Mouse (Mus musculus) erythroblast, adult 5-6 weeks (primary cell): Measurements from ENCODE around the gene Rara. TPM values are rescaled to one million over a fixed set of nuclear protein-coding genes. Genes with fewer than 3 reads are reported as not detected.
"Not testable (repeated sequence)": the region's sequence is repeated elsewhere in the genome, so short reads cannot be mapped to it uniquely, and the experiment has no call there.

Source experiments
- ATAC-seq: replicated peaks from 2 replicates; pipeline ENCODE4 v1.8.0; 2016; ENCODE audit warnings: moderate number of reproducible peaks, mild to moderate bottlenecking, moderate TSS enrichment, inconsistent platforms; ENCODE audit not compliant: poor library complexity, low FRiP score, severe bottlenecking
- total RNA-seq, 2 experiments: library from RNA; stranded (forward) in 1 of 2; stranded (reverse) in 1 of 2; fragments of 150-400 nt in 1 of 2; fragments of 200-764, 138-1000 nt in 1 of 2; gene quantifications; 2 replicates each; pipeline versions ENCODE4 v1.2.3 to v1.2.4; 2015 to 2017; ENCODE audit warnings: low replicate concordance in 2 of 2

Gene Rara
- total RNA-seq, 2 experiments from 2014 or later: 2.8 to 13.1 TPM

- not testable (repeated sequence) for ATAC-seq
Observed at GRCm38 (mm10) chr11:98921813-98922212, 5.8 kb upstream of the Rara start.

GRCm38 (mm10) chr11:98922307-98922706, 5.3 kb upstream of the Rara start:
- ATAC-seq: not testable (repeated sequence)

- ATAC-seq: not testable (repeated sequence)
Observed at GRCm38 (mm10) chr11:98922851-98923711, 4.5 kb upstream of the Rara start.

GRCm38 (mm10) chr11:98924633-98925175, 2.9 kb upstream of the Rara start:
- no peak for ATAC-seq

GRCm38 (mm10) chr11:98925265-98925721, 2.3 kb upstream of the Rara start:
- no peak for ATAC-seq

GRCm38 (mm10) chr11:98925868-98926311, 1.7 kb upstream of the Rara start:
- ATAC-seq: no peak

GRCm38 (mm10) chr11:98926553-98926952, 1.1 kb upstream of the Rara start:
- ATAC-seq: no peak

GRCm38 (mm10) chr11:98928186-98928893, 722 bp downstream of the Rara start:
- ATAC-seq: no peak

GRCm38 (mm10) chr11:98929503-98929902, 1.9 kb downstream of the Rara start:
- no peak for ATAC-seq

- ATAC-seq: no peak
Observed at GRCm38 (mm10) chr11:98930127-98930601, 2.5 kb downstream of the Rara start.

GRCm38 (mm10) chr11:98930773-98931512, 3.3 kb downstream of the Rara start:
- no peak for ATAC-seq

GRCm38 (mm10) chr11:98931513-98932292, 4.1 kb downstream of the Rara start:
- ATAC-seq: no peak

- no peak for ATAC-seq
Observed at GRCm38 (mm10) chr11:98932293-98933091, 4.9 kb downstream of the Rara start.

- ATAC-seq: no peak
Observed at GRCm38 (mm10) chr11:98933151-98933550, 5.5 kb downstream of the Rara start.

- ATAC-seq: not testable (repeated sequence)
Observed at GRCm38 (mm10) chr11:98933847-98934246, 6.2 kb downstream of the Rara start.

- no peak for ATAC-seq
Observed at GRCm38 (mm10) chr11:98934367-98934766, 6.7 kb downstream of the Rara start.

GRCm38 (mm10) chr11:98935123-98935522, 7.5 kb downstream of the Rara start:
- no peak for ATAC-seq

- no peak for ATAC-seq
Observed at GRCm38 (mm10) chr11:98936170-98936569, 8.6 kb downstream of the Rara start.
